Mouse (Mus musculus) embryonic facial prominence, embryonic 11.5 days (tissue): ENCODE results near the gene Fbxo17. TPM values are rescaled to one million over a fixed set of nuclear protein-coding genes. Genes with fewer than 3 reads are reported as not detected.
"Not testable (repeated sequence)": the region's sequence is repeated elsewhere in the genome, so short reads cannot be mapped to it uniquely, and the experiment has no call there.

Experiments used
- ATAC-seq: fragments of 200-750 bp; cut with Nextera tagmentation; replicated peaks from 2 replicates; pipeline ENCODE4 v1.8.0; 2017; ENCODE audit warnings: low read depth; ENCODE audit not compliant: insufficient number of reproducible peaks, low FRiP score, low TSS enrichment
- DNase-seq: peaks from one replicate; pipeline ENCODE4 v3.0.0-alpha.2; 2015; ENCODE audit warnings: low spot score
- H3K27ac ChIP-seq: fragments of 300-500 bp; sonication (generic); replicated peaks from 2 replicates; pipeline ENCODE4 v1.5.1; 2014; ENCODE audit warnings: mild to moderate bottlenecking, low read depth, low read length, control low read depth
- H3K27me3 ChIP-seq: fragments of 300-500 bp; sonication (generic); 2 replicates; pipeline ENCODE4 v1.6.1; 2014; ENCODE audit warnings: mild to moderate bottlenecking, low read length, moderate library complexity, mixed read lengths; ENCODE audit not compliant: control insufficient read depth, insufficient read depth
- H3K36me3 ChIP-seq: fragments of 300-500 bp; sonication (generic); replicated peaks from 2 replicates; pipeline ENCODE4 v1.6.1; 2014; ENCODE audit warnings: low read depth, mild to moderate bottlenecking, low read length, moderate library complexity, mixed read lengths; ENCODE audit not compliant: control insufficient read depth, insufficient read depth
- H3K4me1 ChIP-seq: fragments of 300-500 bp; sonication (generic); 2 replicates; pipeline ENCODE4 v1.6.1; 2014; ENCODE audit warnings: low read length, mixed read lengths; ENCODE audit not compliant: control insufficient read depth, insufficient read depth
- H3K4me2 ChIP-seq: fragments of 300-500 bp; sonication (generic); 2 replicates; pipeline ENCODE4 v1.6.1; 2014; ENCODE audit warnings: low read depth, mild to moderate bottlenecking, control low read depth, low read length, moderate library complexity
- H3K4me3 ChIP-seq: fragments of 300-500 bp; sonication (generic); 2 replicates; pipeline ENCODE4 v1.5.1; 2014; ENCODE audit warnings: low read depth, low read length, control low read depth
- H3K9ac ChIP-seq: fragments of 300-500 bp; sonication (generic); replicated peaks from 2 replicates; pipeline ENCODE4 v1.6.1; 2014; ENCODE audit warnings: mild to moderate bottlenecking, control low read depth, low read length
- H3K9me3 ChIP-seq: fragments of 300-500 bp; sonication (generic); replicated peaks from 2 replicates; pipeline ENCODE4 v1.6.1; 2016; ENCODE audit warnings: mild to moderate bottlenecking, low read length, inconsistent platforms, mixed read lengths; ENCODE audit not compliant: control insufficient read depth
- WGBS: fragments of 180-500 bp; shearing (Covaris S2); extraction: QIAGEN DNeasy Blood & Tissue Kit; methylation state at CpG from one replicate; pipeline ENCODE4 v1.1.7; 2014; 5-methylcytosine and 5-hydroxymethylcytosine counted together
- polyA plus RNA-seq: library from polyadenylated mRNA; unstranded; fragments of >200 nt; fragmentation: Nextera tagmentation; extraction: Ambion mirVana; gene quantifications from 2 replicates; pipeline ENCODE4 v1.2.1, GENCODE M21; 2014

Fbxo17 gene
- polyA plus RNA-seq, 1 experiment from 2014 or later = 13.0 TPM

- not testable (repeated sequence) for H3K4me3 ChIP-seq, H3K36me3 ChIP-seq, H3K4me2 ChIP-seq, H3K9ac ChIP-seq, H3K27me3 ChIP-seq, ATAC-seq, DNase-seq, H3K27ac ChIP-seq, H3K9me3 ChIP-seq, H3K4me1 ChIP-seq
- WGBS = 93% methylated on average over 12 of the region's 12 CpGs
Measured at GRCm38 (mm10) chr7:28701306-28701705, 15.3 kb upstream of the Fbxo17 start.

GRCm38 (mm10) chr7:28702601-28703143, 13.9 kb upstream of the Fbxo17 start:
- Histone ChIP-seq H3K4me3 (no peak overlapping the region), H3K4me2 (no peak overlapping the region), H3K27ac (no peak overlapping the region), H3K36me3 (no peaks in the 10 kb centered on the region), H3K9ac (no peak overlapping the region), H3K27me3 (no peaks in the 10 kb centered on the region), H3K4me1 (no peaks in the 10 kb centered on the region), H3K9me3 (no peaks in the 10 kb centered on the region)
- no peak for ATAC-seq
- 77% methylated on average over 9 of the region's 9 CpGs for WGBS
- DNase-seq = no peak

- Histone ChIP-seq H3K4me2 (no peak overlapping the region), H3K4me1 (no peaks in the 10 kb centered on the region), H3K9me3 (no peaks in the 10 kb centered on the region), H3K36me3 (no peaks in the 10 kb centered on the region), H3K27me3 (no peaks in the 10 kb centered on the region), H3K27ac (no peak overlapping the region), H3K9ac (no peak overlapping the region), H3K4me3 (no peak overlapping the region)
- ATAC-seq (no peak), DNase-seq (no peak)
Measured at GRCm38 (mm10) chr7:28709454-28709853, 7.2 kb upstream of the Fbxo17 start.

- Histone ChIP-seq H3K36me3 (no peaks in the 10 kb centered on the region), H3K27me3 (no peaks in the 10 kb centered on the region), H3K27ac (no peak overlapping the region), H3K9ac (no peak overlapping the region), H3K4me1 (no peaks in the 10 kb centered on the region), H3K4me2 (no peak overlapping the region), H3K9me3 (no peaks in the 10 kb centered on the region), H3K4me3 (no peak overlapping the region)
- WGBS = 69% methylated on average over 3 of the region's 3 CpGs
- ATAC-seq = no peak
- no peak for DNase-seq
Measured at GRCm38 (mm10) chr7:28710962-28711361, 5.6 kb upstream of the Fbxo17 start.

GRCm38 (mm10) chr7:28714667-28715066, 1.9 kb upstream of the Fbxo17 start:
- Histone ChIP-seq H3K27me3 (no peaks in the 10 kb centered on the region), H3K27ac (no peak overlapping the region), H3K4me3 (no peak overlapping the region), H3K4me1 (no peaks in the 10 kb centered on the region), H3K36me3 (no peaks in the 10 kb centered on the region), H3K4me2 (no peak overlapping the region), H3K9ac (no peak overlapping the region), H3K9me3 (no peaks in the 10 kb centered on the region)
- no peak for ATAC-seq
- WGBS = 77% methylated on average over 5 of the region's 5 CpGs
- no peak for DNase-seq

- Histone ChIP-seq H3K27me3 (no peaks in the 10 kb centered on the region), H3K36me3 (no peaks in the 10 kb centered on the region), H3K9ac (no peak overlapping the region), H3K9me3 (no peaks in the 10 kb centered on the region), H3K4me1 (no peaks in the 10 kb centered on the region), H3K4me3 (no peak overlapping the region), H3K27ac (no peak overlapping the region), H3K4me2 (no peak overlapping the region)
- ATAC-seq (no peak), DNase-seq (no peak)
- 95% methylated on average over 2 of the region's 2 CpGs for WGBS
Measured at GRCm38 (mm10) chr7:28715598-28715997, 1.0 kb upstream of the Fbxo17 start.

GRCm38 (mm10) chr7:28717726-28718125, 1.1 kb downstream of the Fbxo17 start:
- H3K4me3 ChIP-seq = no peak overlapping the region
- no peak overlapping the region for H3K27ac ChIP-seq
- H3K27me3 ChIP-seq = no peaks in the 10 kb centered on the region
- no peaks in the 10 kb centered on the region for H3K9me3 ChIP-seq
- DNase-seq (no peak), ATAC-seq (no peak)
- H3K4me1 ChIP-seq = no peaks in the 10 kb centered on the region
- no peak overlapping the region for H3K4me2 ChIP-seq
- H3K9ac ChIP-seq = no peak overlapping the region
- 84% methylated on average over 10 of the region's 10 CpGs for whole genome bisulfite sequencing
- H3K36me3 ChIP-seq = no peaks in the 10 kb centered on the region

- no peak overlapping the region for H3K9ac ChIP-seq
- no peak overlapping the region for H3K4me3 ChIP-seq
- 45% methylated on average over 4 of the region's 4 CpGs for WGBS
- H3K36me3 ChIP-seq = no peaks in the 10 kb centered on the region
- no peak overlapping the region for H3K4me2 ChIP-seq
- H3K27ac ChIP-seq = no peak overlapping the region
- H3K4me1 ChIP-seq = no peaks in the 10 kb centered on the region
- no peaks in the 10 kb centered on the region for H3K27me3 ChIP-seq
- DNase-seq (no peak), ATAC-seq (no peak)
- H3K9me3 ChIP-seq = no peaks in the 10 kb centered on the region
Measured at GRCm38 (mm10) chr7:28719159-28719558, 2.6 kb downstream of the Fbxo17 start.
